Mouse (Mus musculus) liver, adult 2 months (tissue): ENCODE measurements around the gene Ccdc121. TPM values are rescaled to one million over a fixed set of nuclear protein-coding genes. Genes with fewer than 3 reads are reported as not detected.

Source experiments
- DNase-seq: peaks from one replicate; pipeline ENCODE4 v3.0.0-alpha.2; 2011; ENCODE audit warnings: low read depth, low spot score; ENCODE audit errors: extremely low read depth
- H3K27ac ChIP-seq: fragments of 200-500 bp; replicated peaks from 2 replicates; pipeline ENCODE4 v1.5.1; 2012; ENCODE audit warnings: low read depth, mild to moderate bottlenecking, control low read depth, inconsistent platforms, low read length; ENCODE audit not compliant: insufficient read depth
- H3K27me3 ChIP-seq: fragments of 200-500 bp; 2 replicates; pipeline ENCODE4 v1.6.1; 2012; ENCODE audit warnings: mild to moderate bottlenecking, moderate library complexity, low read length, inconsistent platforms; ENCODE audit not compliant: control insufficient read depth, insufficient read depth
- H3K36me3 ChIP-seq: fragments of 200-500 bp; 2 replicates; pipeline ENCODE4 v1.6.1; 2012; ENCODE audit warnings: low read length, inconsistent platforms; ENCODE audit not compliant: control insufficient read depth, insufficient read depth
- H3K4me1 ChIP-seq: fragments of 200-500 bp; 2 replicates; pipeline ENCODE4 v1.6.1; 2011; ENCODE audit warnings: low read length; ENCODE audit not compliant: control insufficient read depth, insufficient read depth
- H3K4me3 ChIP-seq: fragments of 200-500 bp; 2 replicates; pipeline ENCODE4 v1.5.1; 2011; ENCODE audit warnings: low read depth, mild to moderate bottlenecking, control low read depth, low read length, moderate library complexity; ENCODE audit not compliant: insufficient read depth
- H3K79me2 ChIP-seq: fragments of 200-500 bp; 2 replicates; pipeline ENCODE4 v1.6.1; 2012; ENCODE audit warnings: inconsistent platforms, mild to moderate bottlenecking, low read length, moderate library complexity; ENCODE audit not compliant: control insufficient read depth, insufficient read depth
- H3K9ac ChIP-seq: fragments of 200-500 bp; 2 replicates; pipeline ENCODE4 v1.6.1; 2012; ENCODE audit warnings: low read depth, mild to moderate bottlenecking, control low read depth, inconsistent platforms, low read length
- CTCF ChIP-seq: fragments of 200-500 bp; IDR thresholded peaks from 2 replicates; pipeline ENCODE4 v1.5.1; 2011; ENCODE audit warnings: low read depth, low read length, control low read depth
- POLR2A ChIP-seq: fragments of 200-500 bp; IDR thresholded peaks from 2 replicates; pipeline ENCODE4 v1.6.1; 2011; ENCODE audit warnings: low read length, control low read depth; ENCODE audit not compliant: insufficient read depth; ENCODE audit errors: extremely low read depth
- WGBS: fragments of 180-500 bp; shearing (Covaris S2); methylation state at CpG from one replicate; pipeline ENCODE4 v1.1.7; 2018; 5-methylcytosine and 5-hydroxymethylcytosine counted together
- polyA plus RNA-seq: library from polyadenylated mRNA; depleted of rRNA; stranded (reverse); fragments of >200 nt; gene quantifications from 2 replicates; pipeline ENCODE4 v1.2.3, GENCODE M21; 2012
- total RNA-seq: library from RNA; depleted of rRNA; stranded (reverse); fragments of >200 nt; gene quantifications from 2 replicates; pipeline ENCODE4 v1.2.3, GENCODE M21; 2014

Ccdc121 gene
- total and polyA plus RNA-seq, 2 experiments, result not detected

DNA sequence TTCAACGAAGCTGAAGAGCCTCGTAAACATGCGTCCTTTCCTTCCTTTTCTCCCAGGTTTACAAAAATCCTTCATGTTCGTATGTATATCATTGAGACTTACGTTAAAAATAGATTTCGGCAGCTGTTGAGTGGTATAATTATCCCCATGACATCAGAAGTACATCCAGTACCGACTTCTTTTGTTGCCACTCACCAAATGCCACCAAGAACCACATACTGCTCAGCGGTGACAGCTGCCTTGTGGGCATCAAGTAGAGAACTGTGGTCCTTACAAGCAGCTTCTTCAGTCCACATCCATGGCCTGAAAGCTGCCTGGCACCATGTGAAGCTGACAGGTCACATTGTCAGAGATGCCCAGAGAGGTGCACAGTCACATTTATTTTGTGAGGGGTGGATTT, 38.7 kb upstream of the Ccdc121 start:
- Histone ChIP-seq H3K9ac (no peak overlapping the region), H3K27ac (no peak overlapping the region), H3K27me3 (no peaks in the 10 kb centered on the region), H3K79me2 (no peaks in the 10 kb centered on the region), H3K4me1 (no peaks in the 10 kb centered on the region), H3K4me3 (no peak overlapping the region), H3K36me3 (no peaks in the 10 kb centered on the region)
- DNase-seq, result no peak
- 89% methylated on average over 8 of the region's 8 CpGs for WGBS
- TF ChIP-seq CTCF (no peak), POLR2A (no peak)

DNA sequence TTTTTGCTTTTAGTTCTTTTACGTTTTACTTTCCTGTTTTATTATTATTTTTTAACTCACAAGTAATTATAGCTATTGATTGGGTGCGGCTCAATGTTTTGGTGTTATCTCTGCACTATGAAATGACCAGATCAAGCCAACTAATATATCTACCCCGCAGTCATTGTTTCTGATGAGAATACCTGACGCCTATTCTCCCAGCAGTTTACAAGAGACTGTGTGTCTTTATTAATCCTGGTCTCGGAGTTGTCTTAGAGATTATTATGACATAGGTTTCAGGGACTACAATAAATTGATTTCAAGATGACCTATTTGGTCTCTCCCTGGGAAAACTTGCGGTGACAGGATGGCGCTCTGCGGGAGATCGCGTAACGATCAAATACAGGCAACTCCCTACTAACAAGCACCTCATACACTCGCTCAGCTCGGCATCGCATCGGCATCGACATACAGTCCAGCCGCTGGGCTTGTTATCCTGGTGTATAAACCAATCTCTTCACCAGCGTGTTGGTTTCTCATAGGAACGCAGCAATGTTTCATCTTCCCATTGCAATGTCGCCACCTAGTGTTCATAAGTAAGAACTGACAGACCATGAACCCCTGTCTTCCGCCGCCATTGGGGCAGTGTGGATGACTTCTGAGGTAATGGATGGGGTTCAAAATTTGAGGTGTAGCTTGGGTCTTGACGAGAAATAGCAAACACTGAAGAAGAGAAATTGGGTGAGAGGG, 34.0 kb upstream of the Ccdc121 start:
- TF ChIP-seq POLR2A (no peak), CTCF (peak; percentile 57; the same call in 1 of the 2 replicates)
- DNase-seq, result peak; percentile 51

DNA sequence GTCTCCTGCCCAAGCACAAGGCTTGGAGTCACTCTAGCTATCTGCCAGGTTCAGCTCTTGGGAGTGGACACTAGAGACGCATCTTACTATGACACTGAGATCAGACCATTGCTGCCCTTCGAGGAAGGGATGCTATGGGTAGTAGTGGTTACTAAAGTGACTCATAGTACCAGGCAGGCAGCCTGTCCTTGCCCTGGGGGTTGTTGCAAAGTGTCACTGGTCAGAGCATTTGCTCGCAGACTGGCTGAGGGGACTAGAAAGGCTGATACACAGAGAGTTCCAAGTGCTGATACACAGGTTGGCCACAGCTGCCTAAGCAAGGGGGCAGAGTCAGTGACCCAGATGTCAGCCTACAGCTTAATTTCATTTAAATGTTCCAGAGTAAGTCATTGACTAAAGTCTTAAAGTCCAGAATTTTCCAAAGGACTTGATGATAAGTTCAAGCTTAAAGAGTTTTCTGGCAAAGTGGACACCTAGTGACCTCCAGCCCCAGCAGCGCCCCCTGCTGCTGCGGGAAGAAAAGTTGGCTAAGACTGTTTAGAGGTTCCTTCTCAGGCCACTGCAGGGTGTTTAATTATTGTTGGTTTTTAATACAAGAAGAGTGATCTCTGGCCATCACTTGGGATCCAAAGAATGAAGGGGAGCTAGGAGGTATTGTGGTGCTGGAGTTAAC, 32.6 kb upstream of the Ccdc121 start:
- DNase-seq, result peak; percentile 19
- no peak overlapping the region for H3K4me3 ChIP-seq
- TF ChIP-seq POLR2A (no peak), CTCF (peak; percentile 71)
- H3K4me1 ChIP-seq, result no peaks in the 10 kb centered on the region
- H3K36me3 ChIP-seq, result no peaks in the 10 kb centered on the region
- no peak overlapping the region for H3K9ac ChIP-seq
- H3K79me2 ChIP-seq, result no peaks in the 10 kb centered on the region
- H3K27ac ChIP-seq, result no peak overlapping the region
- WGBS, result 70% methylated on average over 5 of the region's 5 CpGs
- H3K27me3 ChIP-seq, result no peaks in the 10 kb centered on the region

More for the DNA sequence above, 34.0 kb upstream of the Ccdc121 start:
- no peak overlapping the region for H3K9ac ChIP-seq
- H3K27ac ChIP-seq, result no peak overlapping the region
- H3K36me3 ChIP-seq, result no peaks in the 10 kb centered on the region
- 28% methylated on average over 23 of the region's 23 CpGs for WGBS
- H3K79me2 ChIP-seq, result no peaks in the 10 kb centered on the region
- no peaks in the 10 kb centered on the region for H3K27me3 ChIP-seq
- no peaks in the 10 kb centered on the region for H3K4me1 ChIP-seq
- no peak overlapping the region for H3K4me3 ChIP-seq

DNA sequence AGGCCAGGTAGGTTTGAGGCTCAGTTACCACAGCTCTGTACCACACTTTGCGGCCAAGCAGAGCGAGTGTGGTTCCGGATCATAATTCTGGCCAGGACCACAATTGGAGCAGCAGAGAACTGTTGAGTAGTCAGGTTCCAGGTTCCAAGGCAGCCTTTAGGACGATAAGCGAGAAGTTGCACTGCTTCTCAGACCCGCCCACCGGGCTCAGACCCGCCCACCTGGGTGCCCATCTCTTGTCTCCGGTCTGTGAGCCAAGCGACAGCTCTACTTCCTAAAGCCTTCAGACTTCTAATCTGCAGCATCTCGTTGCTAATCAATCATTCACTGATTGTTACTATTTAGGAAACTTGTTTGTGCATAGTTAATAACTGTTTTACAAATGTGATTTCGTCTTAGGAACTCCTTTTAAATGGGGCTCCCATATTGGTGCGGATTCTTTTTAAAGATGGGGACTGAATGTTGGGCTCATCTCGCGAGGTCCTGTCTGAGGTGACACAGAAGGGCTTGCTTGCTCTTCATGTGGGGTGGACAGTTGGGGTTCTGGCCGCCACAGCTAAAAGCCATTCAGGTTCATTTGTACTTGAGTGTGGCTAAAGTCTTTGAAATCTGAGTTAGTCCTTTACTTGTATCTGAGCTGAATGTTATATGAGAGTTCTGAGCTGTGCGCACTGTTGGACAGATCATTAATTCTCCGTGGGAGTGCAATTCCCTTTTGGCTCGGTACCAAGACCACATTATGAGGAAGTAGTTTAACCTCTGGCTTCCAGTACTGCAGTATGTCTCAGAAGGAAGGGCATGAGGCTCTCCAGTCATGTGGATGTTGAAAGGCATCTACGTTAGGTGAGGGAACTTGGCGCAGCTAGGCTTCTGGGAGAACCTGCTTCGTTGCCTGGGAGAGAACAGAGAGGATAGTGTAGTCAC, 28.9 kb upstream of the Ccdc121 start:
- no peak overlapping the region for H3K9ac ChIP-seq
- 67% methylated on average over 22 of the region's 22 CpGs for WGBS
- DNase-seq, result peak; percentile 5
- no peaks in the 10 kb centered on the region for H3K4me1 ChIP-seq
- H3K27me3 ChIP-seq, result no peaks in the 10 kb centered on the region
- H3K79me2 ChIP-seq, result no peaks in the 10 kb centered on the region
- H3K27ac ChIP-seq, result no peak overlapping the region
- H3K36me3 ChIP-seq, result no peaks in the 10 kb centered on the region
- TF ChIP-seq CTCF (no peak), POLR2A (no peak)
- H3K4me3 ChIP-seq, result no peak overlapping the region

DNA sequence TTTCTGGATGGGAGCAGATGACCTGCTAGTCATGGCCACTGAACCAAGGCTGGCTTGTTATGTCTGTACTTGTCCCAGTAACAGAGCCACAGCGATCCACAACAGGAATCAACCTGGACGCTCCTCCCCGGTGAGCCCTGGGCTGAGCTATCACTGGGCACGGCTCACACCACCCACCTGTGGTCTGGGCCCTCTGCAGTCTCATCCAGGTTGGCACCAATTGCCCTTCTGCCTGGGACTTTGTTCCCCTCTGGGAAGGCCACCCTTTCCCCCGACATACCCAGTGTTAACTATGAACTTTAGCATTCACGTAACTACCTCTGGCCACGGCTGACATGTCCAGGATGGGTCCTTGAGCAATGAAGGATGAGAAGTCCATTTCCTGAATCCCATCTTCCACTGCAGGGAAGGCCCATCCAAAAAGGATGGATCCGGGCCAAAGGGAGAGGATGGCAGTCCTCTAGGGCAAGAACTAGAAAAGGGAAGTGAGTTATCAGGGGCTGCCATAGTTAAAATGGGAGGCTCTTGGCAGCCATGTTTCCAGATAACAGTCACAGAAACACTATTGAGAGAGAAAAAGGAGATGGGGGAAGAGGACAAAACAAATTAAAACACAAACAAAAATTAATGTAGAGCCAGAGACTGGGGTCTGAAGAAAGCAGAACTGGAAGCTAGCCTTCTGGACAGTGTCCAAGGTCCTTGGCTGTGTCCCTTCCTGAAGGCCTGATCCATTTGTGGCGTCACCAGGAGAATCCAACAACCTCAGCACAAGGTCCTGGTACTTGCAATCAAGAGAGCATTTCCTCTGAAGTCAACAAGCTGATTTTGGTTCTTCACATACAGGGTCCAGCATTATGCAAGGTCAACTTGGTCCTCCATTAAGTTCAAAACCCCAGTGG, 26.6 kb upstream of the Ccdc121 start:
- 83% methylated on average over 9 of the region's 9 CpGs for WGBS
- no peak for TF ChIP-seq CTCF
- TF ChIP-seq POLR2A, result no peak
- no peak overlapping the region for H3K9ac ChIP-seq

More for the DNA sequence above, 26.6 kb upstream of the Ccdc121 start:
- Histone ChIP-seq H3K4me3 (no peak overlapping the region), H3K27me3 (no peaks in the 10 kb centered on the region), H3K79me2 (no peaks in the 10 kb centered on the region), H3K27ac (no peak overlapping the region), H3K4me1 (no peaks in the 10 kb centered on the region), H3K36me3 (no peaks in the 10 kb centered on the region)
- no peak for DNase-seq
